Mouse (Mus musculus) midbrain, embryonic 10.5 days (tissue): ENCODE results near the gene Cers1. TPM values are rescaled to one million over a fixed set of nuclear protein-coding genes. Genes with fewer than 3 reads are reported as not detected.
A peak's percentile ranks its signal among the peaks of the same experiment; 100 is the strongest.

Experiments
- DNase-seq: peaks from one replicate; pipeline ENCODE4 v3.0.0-alpha.2; 2017; ENCODE audit warnings: low spot score
- H3K27ac ChIP-seq: fragments of 300-500 bp; sonication (generic); replicated peaks from 2 replicates; pipeline ENCODE4 v1.5.1; 2016; ENCODE audit warnings: mild to moderate bottlenecking
- H3K27me3 ChIP-seq: fragments of 300-500 bp; sonication (generic); 2 replicates; pipeline ENCODE4 v1.6.1; 2016; ENCODE audit warnings: low read depth, mild to moderate bottlenecking; ENCODE audit not compliant: poor library complexity, severe bottlenecking
- H3K36me3 ChIP-seq: fragments of 300-500 bp; sonication (generic); 2 replicates; pipeline ENCODE4 v1.6.1; 2016; ENCODE audit warnings: mild to moderate bottlenecking, moderate library complexity
- H3K4me1 ChIP-seq: fragments of 300-500 bp; sonication (generic); 2 replicates; pipeline ENCODE4 v1.6.1; 2016
- H3K4me3 ChIP-seq: fragments of 300-500 bp; sonication (generic); 2 replicates; pipeline ENCODE4 v1.5.1; 2016; ENCODE audit warnings: mild to moderate bottlenecking, moderate library complexity
- H3K9me3 ChIP-seq: fragments of 300-500 bp; sonication (generic); replicated peaks from 2 replicates; pipeline ENCODE4 v1.6.1; 2016; ENCODE audit warnings: mild to moderate bottlenecking
- WGBS: fragments of 180-500 bp; shearing (Covaris S2); methylation state at CpG from one replicate; pipeline ENCODE4 v1.1.7; 2016; 5-methylcytosine and 5-hydroxymethylcytosine counted together
- polyA plus RNA-seq: library from polyadenylated mRNA; unstranded; fragments of >200 nt; fragmentation: Nextera tagmentation; extraction: Ambion mirVana; gene quantifications from 2 replicates; pipeline ENCODE4 v1.2.1, GENCODE M21; 2016

The Cers1 gene
- polyA plus RNA-seq, 1 experiment from 2014 or later: 4.6 TPM

DNA sequence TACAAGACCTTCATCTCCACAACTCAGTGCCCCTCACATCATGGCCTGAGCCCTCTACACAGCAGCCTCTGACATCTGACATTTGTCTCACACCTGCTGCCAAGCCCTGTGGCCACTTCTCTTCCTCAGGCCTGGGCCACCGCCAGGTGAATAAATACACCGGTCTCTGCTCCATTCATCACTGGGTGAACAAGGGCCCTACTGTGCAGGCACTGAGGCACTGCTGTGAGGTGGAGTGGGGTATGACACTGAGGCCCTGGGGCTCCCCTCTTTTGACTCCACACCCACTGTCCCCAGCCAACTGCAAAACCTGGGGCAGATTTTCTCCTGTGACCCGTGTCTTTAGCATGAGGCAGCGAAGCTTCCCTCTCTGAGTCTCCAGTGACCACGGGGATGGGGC is 51.0 kb downstream of the Cers1 start:
- DNase-seq: no peak
- Histone ChIP-seq H3K27me3 (peaks cover 48% of the 10 kb centered on the region), H3K9me3 (no peaks in the 10 kb centered on the region), H3K27ac (no peak overlapping the region), H3K36me3 (no peaks in the 10 kb centered on the region), H3K4me1 (peaks cover 18% of the 10 kb centered on the region), H3K4me3 (no peak overlapping the region)
- 68% methylated on average over 5 of the region's 5 CpGs for WGBS

DNA sequence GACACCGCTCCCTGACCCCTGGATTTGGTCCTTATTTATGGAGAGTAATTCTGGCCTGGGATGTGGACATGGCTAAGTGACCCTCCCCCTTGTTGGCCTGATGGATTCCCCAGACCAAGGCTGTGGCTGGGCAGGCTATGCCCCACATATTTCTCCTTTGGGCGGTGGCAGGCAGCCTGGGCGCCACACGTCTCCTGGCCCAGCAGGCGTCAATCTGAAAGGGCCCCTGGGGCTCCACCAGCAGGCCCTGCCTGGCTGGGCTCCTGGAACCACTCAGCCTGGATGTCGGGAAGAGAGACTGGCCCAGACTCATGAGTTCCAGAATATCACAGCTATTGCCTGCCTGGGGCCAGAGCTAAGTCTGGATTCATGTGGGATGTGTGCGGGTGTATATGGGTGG is 54.9 kb downstream of the Cers1 start:
- Histone ChIP-seq H3K4me1 (peaks cover 24% of the 10 kb centered on the region), H3K9me3 (no peaks in the 10 kb centered on the region), H3K4me3 (no peak overlapping the region), H3K27ac (no peak overlapping the region), H3K27me3 (peaks cover 70% of the 10 kb centered on the region), H3K36me3 (no peaks in the 10 kb centered on the region)
- 71% methylated on average over 7 of the region's 7 CpGs for WGBS
- no peak for DNase-seq

DNA sequence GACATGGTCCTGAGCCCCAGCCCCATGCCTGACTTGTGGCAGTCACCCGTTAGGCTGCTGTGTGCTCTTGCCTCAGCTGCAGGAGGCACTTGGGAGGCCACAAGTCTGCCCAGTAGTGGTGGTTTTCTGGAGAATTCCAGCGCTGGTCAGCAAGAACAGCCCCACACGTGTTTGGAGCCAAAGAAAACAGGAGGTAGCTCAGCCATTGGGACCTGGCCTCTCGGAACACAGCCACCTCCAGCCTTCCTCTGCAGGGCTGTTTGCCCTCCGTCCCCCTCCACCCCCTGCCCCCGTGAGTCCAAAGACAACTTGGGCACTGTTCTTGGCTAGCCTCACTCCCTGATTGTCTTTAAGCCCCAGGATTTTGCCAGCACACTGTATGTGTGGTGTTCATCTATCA is 56.4 kb downstream of the Cers1 start:
- 38% methylated on average over 6 of the region's 6 CpGs for WGBS
- H3K9me3 ChIP-seq: no peaks in the 10 kb centered on the region
- peaks cover 72% of the 10 kb centered on the region for H3K27me3 ChIP-seq
- no peak for DNase-seq
- H3K36me3 ChIP-seq: no peaks in the 10 kb centered on the region
- peaks cover 36% of the 10 kb centered on the region for H3K4me1 ChIP-seq
- H3K4me3 ChIP-seq: no peak overlapping the region
- H3K27ac ChIP-seq: no peak overlapping the region

- Histone ChIP-seq H3K4me1 (peaks cover 36% of the 10 kb centered on the region), H3K9me3 (no peaks in the 10 kb centered on the region), H3K27me3 (peaks cover 87% of the 10 kb centered on the region), H3K4me3 (peak within 1 kb of the TSS; percentile 51), H3K36me3 (no peaks in the 10 kb centered on the region), H3K27ac (no peak within 1 kb of the TSS)
- DNase-seq: peak; percentile 33
- 3% methylated on average over 47 of the region's 47 CpGs for WGBS
Measured at GRCm38 (mm10) chr8:70373397-70374317, 58.1 kb downstream of the Cers1 start, which contains the start of gene Comp. TSS of gene Comp (plus strand) at chr8:70373558.

DNA sequence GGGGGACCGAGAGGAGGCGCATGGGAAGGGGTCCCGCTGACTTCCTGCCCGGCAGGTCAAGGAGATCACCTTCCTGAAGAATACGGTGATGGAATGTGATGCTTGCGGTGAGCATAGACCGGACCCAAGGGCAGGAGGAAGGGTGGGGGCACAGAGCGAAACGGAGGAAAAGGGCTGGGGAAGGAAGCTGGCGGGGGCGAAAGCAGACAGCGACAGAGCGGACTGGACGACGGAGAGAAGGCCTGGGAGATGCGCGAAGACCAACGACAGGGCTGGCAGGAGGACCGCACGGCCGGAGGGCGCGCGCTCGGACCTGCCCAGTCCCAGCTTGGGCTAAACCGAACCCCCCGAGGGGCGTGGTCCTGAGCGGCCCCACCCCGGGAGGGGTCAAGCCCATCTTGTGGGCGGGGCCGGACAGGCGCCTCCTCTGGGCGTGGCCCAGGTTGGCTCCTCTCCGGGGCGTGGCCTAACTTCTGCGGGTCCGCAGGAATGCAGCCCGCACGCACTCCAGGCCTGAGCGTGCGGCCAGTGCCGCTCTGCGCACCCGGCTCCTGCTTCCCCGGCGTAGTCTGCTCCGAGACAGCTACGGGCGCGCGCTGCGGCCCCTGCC is 58.8 kb downstream of the Cers1 start:
- Histone ChIP-seq H3K9me3 (no peaks in the 10 kb centered on the region), H3K4me3 (peak overlapping the region; percentile 51), H3K27me3 (peaks cover 95% of the 10 kb centered on the region), H3K36me3 (no peaks in the 10 kb centered on the region), H3K4me1 (peaks cover 36% of the 10 kb centered on the region), H3K27ac (no peak overlapping the region)
- DNase-seq: peak; percentile 68
- WGBS: under 1% methylated on average over 53 of the region's 53 CpGs

- 7% methylated on average over 35 of the region's 35 CpGs for WGBS
- no peaks in the 10 kb centered on the region for H3K9me3 ChIP-seq
- no peaks in the 10 kb centered on the region for H3K36me3 ChIP-seq
- no peak overlapping the region for H3K27ac ChIP-seq
- H3K27me3 ChIP-seq: peaks cover 99% of the 10 kb centered on the region
- H3K4me3 ChIP-seq: peak overlapping the region; percentile 51; the same call in 1 of the 2 replicates
- no peak for DNase-seq
- H3K4me1 ChIP-seq: peaks cover 36% of the 10 kb centered on the region
Measured at GRCm38 (mm10) chr8:70375212-70375859, 59.8 kb downstream of the Cers1 start.

DNA sequence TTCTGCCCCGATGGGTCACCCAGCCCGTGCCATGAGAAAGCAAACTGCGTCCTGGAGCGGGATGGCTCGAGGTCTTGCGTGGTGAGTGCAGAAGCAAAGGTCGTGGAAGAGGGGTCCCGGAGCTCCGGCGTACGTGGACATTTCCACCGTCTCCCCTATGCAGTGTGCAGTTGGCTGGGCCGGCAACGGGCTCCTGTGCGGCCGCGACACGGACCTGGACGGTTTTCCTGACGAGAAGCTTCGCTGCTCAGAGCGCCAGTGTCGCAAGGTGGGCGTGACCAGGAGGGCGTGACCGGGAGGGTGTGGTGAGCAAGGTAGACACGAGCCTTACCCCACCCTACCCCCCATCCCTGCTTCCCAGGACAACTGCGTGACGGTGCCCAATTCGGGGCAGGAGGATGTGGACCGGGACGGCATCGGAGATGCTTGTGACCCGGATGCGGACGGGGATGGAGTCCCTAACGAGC is 60.7 kb downstream of the Cers1 start:
- peak overlapping the region; percentile 12 for H3K4me3 ChIP-seq
- H3K4me1 ChIP-seq: peaks cover 36% of the 10 kb centered on the region
- WGBS: 9% methylated on average over 37 of the region's 37 CpGs
- DNase-seq: peak; percentile 34
- H3K27me3 ChIP-seq: peaks cover 98% of the 10 kb centered on the region
- H3K36me3 ChIP-seq: no peaks in the 10 kb centered on the region
- no peaks in the 10 kb centered on the region for H3K9me3 ChIP-seq
- H3K27ac ChIP-seq: no peak overlapping the region

GRCm38 (mm10) chr8:70377049-70377448 is 61.5 kb downstream of the Cers1 start:
- H3K36me3 ChIP-seq: no peaks in the 10 kb centered on the region
- DNase-seq: no peak
- peaks cover 36% of the 10 kb centered on the region for H3K4me1 ChIP-seq
- WGBS: 14% methylated on average over 15 of the region's 15 CpGs
- no peak overlapping the region for H3K27ac ChIP-seq
- H3K27me3 ChIP-seq: peaks cover 98% of the 10 kb centered on the region
- H3K9me3 ChIP-seq: no peaks in the 10 kb centered on the region
- H3K4me3 ChIP-seq: no peak overlapping the region

GRCm38 (mm10) chr8:70380069-70380468 is 64.5 kb downstream of the Cers1 start:
- peaks cover under 1% of the 10 kb centered on the region; the same call in 1 of the 2 replicates for H3K36me3 ChIP-seq
- H3K27me3 ChIP-seq: peaks cover 75% of the 10 kb centered on the region
- H3K4me3 ChIP-seq: no peak overlapping the region
- no peak overlapping the region for H3K27ac ChIP-seq
- H3K9me3 ChIP-seq: no peaks in the 10 kb centered on the region
- H3K4me1 ChIP-seq: peaks cover 16% of the 10 kb centered on the region
- whole genome bisulfite sequencing: 86% methylated on average over 12 of the region's 12 CpGs
- no peak for DNase-seq

Other genes with a start within 250 kb of the Cers1 start
- 0.69 and 1.1 TPM in 2 replicates for gene Tm6sf2, start 242.9 kb upstream of the Cers1 start, polyA plus RNA-seq
- 0.06 and 0.22 TPM in 2 replicates for gene Hapln4, start 232.3 kb upstream of the Cers1 start, polyA plus RNA-seq
- gene Ncan, start 194.9 kb upstream of the Cers1 start, polyA plus RNA-seq: 14.4 and 44.7 TPM in 2 replicates
- gene Nr2c2ap, start 184.4 kb upstream of the Cers1 start, polyA plus RNA-seq: 28.4 and 30.7 TPM in 2 replicates
- gene Rfxank, start 176.6 kb upstream of the Cers1 start, polyA plus RNA-seq: 16.1 and 18.1 TPM in 2 replicates
- gene Borcs8, start 176.3 kb upstream of the Cers1 start, polyA plus RNA-seq: 38.2 and 41.3 TPM in 2 replicates
- 0.46 and 0.86 TPM in 2 replicates for gene Mef2b, start 176.1 kb upstream of the Cers1 start, polyA plus RNA-seq
- gene Tmem161a, start 143.4 kb upstream of the Cers1 start, polyA plus RNA-seq: 66.1 and 73.4 TPM in 2 replicates
- gene Slc25a42, start 103.5 kb upstream of the Cers1 start, polyA plus RNA-seq: 2.2 and 2.7 TPM in 2 replicates
- gene Sugp2, start 81.5 kb upstream of the Cers1 start, polyA plus RNA-seq: 57.6 and 62.4 TPM in 2 replicates
- gene Armc6, start 81.3 kb upstream of the Cers1 start, polyA plus RNA-seq: 35.7 and 38.8 TPM in 2 replicates
- gene Homer3, start 32.9 kb upstream of the Cers1 start, polyA plus RNA-seq: 102 and 111 TPM in 2 replicates
- 56.4 and 57.4 TPM in 2 replicates for gene Ddx49, start 13.3 kb upstream of the Cers1 start, polyA plus RNA-seq
- gene Cope, start 13.3 kb upstream of the Cers1 start, polyA plus RNA-seq: 308 and 311 TPM in 2 replicates
- gene Gdf1, start 14.0 kb downstream of the Cers1 start, polyA plus RNA-seq: 3.8 and 5.7 TPM in 2 replicates
- gene Upf1, start 37.5 kb downstream of the Cers1 start, polyA plus RNA-seq: 16.8 and 19.1 TPM in 2 replicates
- gene Comp, start 57.8 kb downstream of the Cers1 start, polyA plus RNA-seq: 0.37 and 0.39 TPM in 2 replicates
- 12.9 and 16.5 TPM in 2 replicates for gene Crtc1, start 123.8 kb downstream of the Cers1 start, polyA plus RNA-seq
- gene Klhl26, start 161.2 kb downstream of the Cers1 start, polyA plus RNA-seq: 16.9 and 20.7 TPM in 2 replicates
- gene Tmem59l, start 171.6 kb downstream of the Cers1 start, polyA plus RNA-seq: 7.9 and 8.3 TPM in 2 replicates
- 0.42 and 2.3 TPM in 2 replicates for gene Crlf1, start 177.4 kb downstream of the Cers1 start, polyA plus RNA-seq
- 138 and 140 TPM in 2 replicates for gene Rex1bd, start 191.0 kb downstream of the Cers1 start, polyA plus RNA-seq
- 836 and 881 TPM in 2 replicates for gene Uba52, start 195.0 kb downstream of the Cers1 start, polyA plus RNA-seq
- 300 and 314 TPM in 2 replicates for gene Fkbp8, start 211.9 kb downstream of the Cers1 start, polyA plus RNA-seq
- 56.5 and 58.8 TPM in 2 replicates for gene Kxd1, start 212.2 kb downstream of the Cers1 start, polyA plus RNA-seq
- 18.0 and 22.7 TPM in 2 replicates for gene Ell, start 223.7 kb downstream of the Cers1 start, polyA plus RNA-seq